Mouse (Mus musculus) layer of hippocampus, postnatal 14 days (tissue): ENCODE measurements at regions not wholly inside any gene's neighbourhood (a gene's known extent, or its start where the extent isn't known, plus 50 kb on each side); places are given as distances from the start of the nearest gene placed in this dataset.

Experiments used
- DNase-seq, 2 experiments: peaks; one replicate each; pipeline ENCODE4 v3.0.0; 2021 to 2022; ENCODE audit warnings: low spot score in 2 of 2, mixed read lengths in 1 of 2

- DNase-seq, result no peak
Observed at GRCm38 (mm10) chr9:79392020-79392419, 326.6 kb downstream of the Col12a1 start.

DNA sequence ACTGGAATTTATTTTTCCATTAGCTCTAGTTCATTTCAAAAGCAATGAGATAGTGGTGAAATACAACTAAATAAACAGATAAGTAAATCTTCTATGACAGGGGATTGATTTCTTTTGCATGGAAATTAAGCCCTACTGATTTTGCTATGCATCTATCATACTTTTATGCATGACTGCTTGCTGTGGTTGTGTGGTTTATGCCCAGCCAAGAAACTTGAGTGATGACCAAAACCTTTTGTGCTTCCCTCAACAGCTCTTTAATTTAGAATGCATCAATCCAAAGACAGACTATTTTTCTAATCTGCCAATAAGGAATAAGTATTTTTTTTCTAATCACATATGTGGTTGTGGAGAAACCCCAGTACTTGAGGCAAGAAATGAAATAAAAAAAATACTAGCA lies 303.6 kb downstream of the Col12a1 start:
- DNase-seq, result no peak

DNA sequence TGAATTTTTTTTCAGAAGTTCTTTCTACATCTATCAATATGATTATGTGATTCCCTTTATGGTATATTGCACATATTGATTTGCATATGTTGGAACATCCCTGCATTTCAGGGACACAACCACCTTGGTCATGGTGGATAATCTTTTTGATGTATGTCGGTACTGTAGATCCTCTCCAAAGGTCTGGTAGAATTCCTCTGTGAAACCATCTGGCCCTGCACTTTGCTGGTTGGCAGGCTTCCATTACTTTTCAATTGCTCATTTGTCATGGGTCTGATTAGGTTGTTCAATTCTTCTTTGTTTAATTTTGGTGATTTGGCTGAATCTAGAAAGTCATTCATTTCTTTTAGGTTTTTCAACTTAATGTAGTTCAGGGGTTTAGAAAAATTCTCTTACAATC lies 288.2 kb downstream of the Col12a1 start:
- DNase-seq, result peak in 1 of 2 experiments; percentile 39

GRCm38 (mm10) chr9:79437636-79438035 lies 281.0 kb downstream of the Col12a1 start:
- no peak for DNase-seq

- DNase-seq, result no peak
Observed at GRCm38 (mm10) chr9:79439233-79439960, 279.2 kb downstream of the Col12a1 start.

DNA sequence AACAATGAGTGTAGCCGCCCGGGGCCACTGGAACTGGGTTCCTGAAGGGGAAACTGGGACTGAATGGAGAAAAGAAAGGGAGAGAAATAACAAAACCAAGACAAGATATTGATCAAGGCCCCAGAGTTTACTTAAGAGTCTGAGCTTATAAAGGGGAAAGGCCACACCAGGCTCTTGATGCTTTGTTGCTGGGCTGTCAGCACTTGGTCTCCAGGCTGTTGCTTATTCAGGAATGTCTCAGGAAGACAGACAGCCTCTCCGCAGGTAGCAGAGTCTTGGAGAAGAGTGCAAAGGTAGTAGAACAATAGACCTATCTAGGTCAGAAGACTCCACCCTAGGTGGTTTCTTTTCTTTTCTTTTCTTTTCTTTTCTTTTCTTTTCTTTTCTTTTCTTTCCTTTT lies 263.4 kb downstream of the Col12a1 start:
- DNase-seq, result no peak

DNA sequence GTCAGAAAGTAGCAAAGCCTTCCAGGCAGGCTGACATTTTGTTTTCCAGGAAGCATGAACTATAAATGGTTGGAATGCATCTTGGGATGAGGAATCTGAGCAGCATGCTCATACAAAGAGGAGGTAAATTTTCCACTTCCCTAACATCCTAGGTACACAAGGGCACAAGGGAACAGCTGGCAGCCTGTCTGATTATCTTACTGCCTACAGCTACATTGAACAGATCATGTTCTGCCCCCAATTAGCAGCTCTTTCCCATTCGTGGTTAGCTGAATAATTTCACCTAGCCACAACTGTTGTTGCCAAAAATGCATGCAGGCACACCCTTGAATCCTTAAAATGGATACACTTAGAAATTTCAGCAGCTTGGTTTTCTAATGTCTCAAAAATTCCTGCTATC lies 239.5 kb downstream of the Col12a1 start:
- no peak for DNase-seq

DNA sequence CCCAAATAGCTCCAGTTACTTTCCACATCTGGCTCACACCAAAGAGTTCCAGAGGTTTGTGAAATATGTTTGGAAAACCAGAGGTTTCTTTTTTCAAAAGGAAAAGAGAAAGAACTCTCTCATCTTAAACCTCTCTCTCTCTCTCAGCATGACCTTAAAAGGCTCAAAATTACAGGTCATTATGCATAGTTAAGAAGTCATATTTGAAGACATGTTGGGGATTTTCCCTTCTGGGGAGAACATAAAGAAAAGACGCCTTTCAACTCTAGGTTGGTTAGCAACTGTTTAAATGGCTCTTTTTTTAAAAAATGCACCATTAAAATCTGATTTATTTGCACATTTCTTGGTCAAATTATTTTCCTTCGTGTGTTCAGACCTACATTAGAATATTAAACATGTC lies 218.4 kb downstream of the Col12a1 start:
- no peak for DNase-seq

DNA sequence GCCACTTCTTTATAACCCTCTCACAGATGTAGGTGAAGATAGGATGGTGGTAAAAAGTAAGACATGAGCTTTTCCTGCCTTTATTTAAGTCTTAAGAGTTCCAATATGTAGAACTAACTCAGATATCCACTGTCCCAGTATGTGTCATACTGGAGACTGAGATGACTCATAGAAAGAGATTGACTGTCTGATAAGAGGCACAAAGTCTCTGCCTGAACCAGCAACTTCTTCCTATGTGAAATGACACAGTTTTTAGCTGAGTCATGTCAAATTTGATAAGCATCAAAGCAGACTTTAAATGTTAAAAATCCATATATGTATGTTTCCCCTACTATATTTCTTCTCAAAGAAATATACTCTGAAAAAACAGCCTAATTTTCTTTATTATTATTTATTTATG lies 216.6 kb downstream of the Col12a1 start:
- no peak for DNase-seq

GRCm38 (mm10) chr9:79516384-79516783 lies 202.2 kb downstream of the Col12a1 start:
- no peak for DNase-seq

DNA sequence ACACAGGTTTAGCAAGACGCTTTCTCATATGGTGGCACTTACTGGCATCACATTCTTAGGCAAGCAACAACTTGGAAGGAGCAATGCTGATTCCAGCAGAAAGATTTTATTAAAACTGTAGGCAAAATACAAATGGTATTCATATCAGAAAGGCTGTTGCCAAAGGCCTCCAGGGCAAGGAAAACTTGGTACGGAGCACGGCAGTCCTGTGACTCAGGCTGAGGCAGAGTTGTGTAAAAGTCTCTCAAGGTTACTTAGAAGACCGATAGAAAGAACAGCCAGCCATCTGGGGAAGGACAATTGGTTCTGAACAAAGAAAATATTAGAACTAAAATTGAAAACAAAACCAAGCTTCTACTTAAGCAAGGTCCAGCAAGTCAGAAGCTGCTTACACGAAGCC lies 201.2 kb downstream of the Col12a1 start:
- DNase-seq, result no peak

DNA sequence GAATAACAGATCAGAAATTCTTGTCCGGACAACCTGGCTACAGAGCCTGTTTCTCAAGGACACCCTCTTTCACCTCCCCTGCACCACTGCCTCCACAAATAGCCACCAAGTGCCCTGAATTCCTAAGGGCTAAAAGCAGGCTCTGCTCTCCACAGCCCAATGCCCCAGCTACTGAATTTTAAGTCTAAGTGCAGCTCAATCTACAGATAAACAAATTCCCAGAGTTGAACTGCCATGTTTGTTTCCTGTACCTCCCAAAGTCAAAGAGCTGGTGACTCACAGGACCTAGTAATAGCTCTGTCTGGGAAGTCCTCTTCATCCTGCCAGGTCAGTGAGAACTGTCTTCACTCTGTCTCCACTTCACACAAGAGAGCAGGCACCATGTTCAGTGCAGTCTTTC lies 200.0 kb downstream of the Col12a1 start:
- DNase-seq, result no peak

- no peak for DNase-seq
Observed at GRCm38 (mm10) chr9:79520498-79520897, 198.1 kb downstream of the Col12a1 start.

GRCm38 (mm10) chr9:79523054-79523453 lies 195.6 kb downstream of the Col12a1 start:
- DNase-seq, result no peak

DNA sequence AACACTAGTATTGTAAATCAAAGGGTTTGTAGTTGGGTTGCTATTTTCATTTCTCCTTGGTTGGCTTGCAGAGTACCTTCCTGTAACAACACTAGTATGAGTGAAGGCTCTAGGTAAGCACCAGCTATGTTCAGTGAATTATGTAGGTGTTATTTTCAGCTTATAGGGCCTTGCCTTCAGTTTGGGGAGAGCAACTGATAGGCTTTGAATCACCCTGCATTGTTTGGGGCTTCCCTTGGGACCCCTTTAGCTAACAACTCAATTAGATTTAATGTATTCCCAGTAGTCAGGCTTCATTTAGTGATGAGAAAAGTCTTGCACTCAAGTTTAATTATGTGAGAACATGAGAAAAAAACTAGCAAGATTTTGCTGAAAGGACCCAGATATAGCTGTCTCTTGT lies 193.6 kb downstream of the Col12a1 start:
- DNase-seq, result no peak

DNA sequence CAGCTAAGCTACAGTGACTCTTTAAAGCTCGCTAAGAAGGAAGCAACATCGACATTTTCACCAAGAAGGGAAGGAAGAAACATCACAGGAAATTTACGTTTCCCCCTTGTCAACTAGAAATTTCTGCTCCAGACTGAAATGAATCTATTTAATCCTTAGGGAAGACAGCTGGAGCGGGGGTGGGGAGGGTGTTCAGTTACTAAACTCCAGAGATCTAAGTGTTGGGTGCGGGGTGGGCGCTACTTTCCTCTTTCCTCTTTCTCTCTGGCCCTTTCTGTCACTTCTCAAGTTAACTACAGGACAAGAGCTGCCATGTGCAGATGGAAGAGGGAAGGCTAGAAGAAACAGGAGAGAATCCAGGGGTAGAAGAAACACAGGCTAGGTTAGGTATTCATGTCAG lies 192.2 kb downstream of the Col12a1 start:
- DNase-seq, result no peak

DNA sequence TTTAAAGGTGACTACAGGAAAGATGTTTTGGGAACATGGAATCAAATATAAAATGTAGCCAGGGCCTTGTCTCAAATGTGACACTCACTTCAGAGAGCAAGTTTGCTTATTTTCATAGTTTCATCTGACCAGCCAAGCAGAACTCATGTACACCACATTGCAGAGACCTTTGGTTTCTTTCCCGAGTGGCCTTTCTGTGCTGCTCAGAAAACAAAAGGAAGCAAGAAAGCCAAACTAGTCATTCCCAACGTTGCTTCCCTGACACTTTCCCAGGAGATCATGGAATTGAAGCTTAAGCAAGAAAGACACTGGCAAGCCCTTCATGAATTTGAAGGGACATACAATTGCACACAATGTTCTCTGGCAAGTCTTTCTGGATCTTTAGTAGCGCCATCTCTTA lies 191.3 kb downstream of the Col12a1 start:
- no peak for DNase-seq
